Mouse (Mus musculus) forebrain, embryonic 16.5 days (tissue): ENCODE data around the gene Anxa6. TPM values are rescaled to one million over a fixed set of nuclear protein-coding genes. Genes with fewer than 3 reads are reported as not detected.

Experiments used
- ATAC-seq: fragments of 200-750 bp; cut with Nextera tagmentation; 2 replicates; pipeline ENCODE4 v1.8.0; 2017; ENCODE audit warnings: mild to moderate bottlenecking, moderate library complexity
- H3K27ac ChIP-seq: fragments of 300-500 bp; sonication (generic); 2 replicates; pipeline ENCODE4 v1.5.1; 2014; ENCODE audit warnings: low read length, control low read depth
- H3K27me3 ChIP-seq: fragments of 300-500 bp; sonication (generic); replicated peaks from 2 replicates; pipeline ENCODE4 v1.6.1; 2014; ENCODE audit warnings: low read length; ENCODE audit not compliant: control insufficient read depth, insufficient read depth
- H3K36me3 ChIP-seq: fragments of 300-500 bp; sonication (generic); 2 replicates; pipeline ENCODE4 v1.6.1; 2014; ENCODE audit not compliant: control insufficient read depth, insufficient read depth
- H3K4me1 ChIP-seq: fragments of 300-500 bp; sonication (generic); replicated peaks from 2 replicates; pipeline ENCODE4 v1.6.1; 2014; ENCODE audit warnings: low read length; ENCODE audit not compliant: control insufficient read depth, insufficient read depth
- H3K4me2 ChIP-seq: fragments of 300-500 bp; sonication (generic); 2 replicates; pipeline ENCODE4 v1.6.1; 2014; ENCODE audit warnings: mild to moderate bottlenecking, low read length, control low read depth
- H3K4me3 ChIP-seq: fragments of 300-500 bp; sonication (generic); replicated peaks from 2 replicates; pipeline ENCODE4 v1.5.1; 2014; ENCODE audit warnings: mild to moderate bottlenecking, low read length, control low read depth
- H3K9ac ChIP-seq: fragments of 300-500 bp; sonication (generic); replicated peaks from 2 replicates; pipeline ENCODE4 v1.6.1; 2014; ENCODE audit warnings: low read depth, low read length, control low read depth
- H3K9me3 ChIP-seq: fragments of 300-500 bp; sonication (generic); 2 replicates; pipeline ENCODE4 v1.6.1; 2016; ENCODE audit warnings: low read length; ENCODE audit not compliant: control insufficient read depth
- WGBS: fragments of 180-500 bp; shearing (Covaris S2); extraction: QIAGEN DNeasy Blood & Tissue Kit; methylation state at CpG from one replicate; pipeline ENCODE4 v1.1.7; 2014; 5-methylcytosine and 5-hydroxymethylcytosine counted together
- polyA plus RNA-seq: library from polyadenylated mRNA; unstranded; fragments of >200 nt; fragmentation: Nextera tagmentation; extraction: Ambion mirVana; gene quantifications from 2 replicates; pipeline ENCODE4 v1.2.1, GENCODE M21; 2015

The Anxa6 gene
- polyA plus RNA-seq, 1 experiment from 2014 or later = 40.9 TPM

- H3K9me3 ChIP-seq = no peaks in the 10 kb centered on the region
- no peak overlapping the region for H3K27ac ChIP-seq
- peaks cover 9% of the 10 kb centered on the region for H3K36me3 ChIP-seq
- H3K4me1 ChIP-seq = peaks cover 13% of the 10 kb centered on the region
- no peak overlapping the region for H3K4me2 ChIP-seq
- 72% methylated on average over 5 of the region's 5 CpGs for WGBS
- H3K4me3 ChIP-seq = no peak overlapping the region
- H3K9ac ChIP-seq = no peak overlapping the region
- ATAC-seq = no peak
- H3K27me3 ChIP-seq = no peaks in the 10 kb centered on the region
Observed at GRCm38 (mm10) chr11:55012551-55013521, 20.4 kb downstream of the Anxa6 start.

GRCm38 (mm10) chr11:55011440-55011839 is 21.8 kb downstream of the Anxa6 start:
- Histone ChIP-seq H3K4me2 (no peak overlapping the region), H3K27me3 (no peaks in the 10 kb centered on the region), H3K9ac (no peak overlapping the region), H3K4me3 (no peak overlapping the region), H3K9me3 (no peaks in the 10 kb centered on the region), H3K36me3 (peaks cover 9% of the 10 kb centered on the region), H3K27ac (no peak overlapping the region), H3K4me1 (peaks cover 13% of the 10 kb centered on the region)
- 83% methylated on average over 3 of the region's 3 CpGs for WGBS
- no peak for ATAC-seq

- Histone ChIP-seq H3K27me3 (no peaks in the 10 kb centered on the region), H3K4me2 (no peak overlapping the region), H3K27ac (no peak overlapping the region), H3K36me3 (peaks cover 9% of the 10 kb centered on the region), H3K9ac (no peak overlapping the region), H3K9me3 (no peaks in the 10 kb centered on the region), H3K4me3 (no peak overlapping the region), H3K4me1 (no peaks in the 10 kb centered on the region)
- no peak for ATAC-seq
- WGBS = 85% methylated on average over 6 of the region's 6 CpGs
Observed at GRCm38 (mm10) chr11:55008230-55008629, 25.0 kb downstream of the Anxa6 start.

- Histone ChIP-seq H3K4me2 (no peak overlapping the region), H3K9me3 (no peaks in the 10 kb centered on the region; the same call in 1 of the 2 replicates), H3K27me3 (no peaks in the 10 kb centered on the region), H3K36me3 (peaks cover 12% of the 10 kb centered on the region), H3K4me3 (no peak overlapping the region), H3K9ac (no peak overlapping the region), H3K4me1 (no peaks in the 10 kb centered on the region), H3K27ac (no peak overlapping the region)
- no peak for ATAC-seq
- 81% methylated on average over 5 of the region's 5 CpGs for WGBS
Observed at GRCm38 (mm10) chr11:55005684-55006083, 27.6 kb downstream of the Anxa6 start.

GRCm38 (mm10) chr11:55004970-55005502 is 28.2 kb downstream of the Anxa6 start:
- Histone ChIP-seq H3K4me3 (no peak overlapping the region), H3K36me3 (peaks cover 10% of the 10 kb centered on the region), H3K4me2 (no peak overlapping the region), H3K27ac (no peak overlapping the region), H3K9ac (no peak overlapping the region), H3K27me3 (no peaks in the 10 kb centered on the region), H3K9me3 (no peaks in the 10 kb centered on the region; the same call in 1 of the 2 replicates), H3K4me1 (no peaks in the 10 kb centered on the region)
- WGBS = 81% methylated on average over 7 of the region's 7 CpGs
- no peak for ATAC-seq

- WGBS = 25% methylated on average over 2 of the region's 2 CpGs
- no peak for ATAC-seq
Observed at GRCm38 (mm10) chr11:54998708-54999107, 34.5 kb downstream of the Anxa6 start.

GRCm38 (mm10) chr11:54998284-54998683 is 35.0 kb downstream of the Anxa6 start:
- H3K4me3 ChIP-seq = no peak overlapping the region
- H3K27me3 ChIP-seq = no peaks in the 10 kb centered on the region
- 0 out of 2 replicates have a peak, but pooled peaks cover 2% of the 10 kb centered on the region for H3K4me1 ChIP-seq
- ATAC-seq = peak; percentile 78
- no peaks in the 10 kb centered on the region; the same call in 1 of the 2 replicates for H3K9me3 ChIP-seq
- WGBS = 5% methylated on average over 12 of the region's 12 CpGs
- H3K4me2 ChIP-seq = no peak overlapping the region
- peaks cover 10% of the 10 kb centered on the region for H3K36me3 ChIP-seq
- H3K9ac ChIP-seq = no peak overlapping the region
- H3K27ac ChIP-seq = no peak overlapping the region

More at GRCm38 (mm10) chr11:54998708-54999107, 34.5 kb downstream of the Anxa6 start:
- Histone ChIP-seq H3K4me3 (no peak overlapping the region), H3K4me1 (0 out of 2 replicates have a peak, but pooled peaks cover 2% of the 10 kb centered on the region), H3K36me3 (peaks cover 10% of the 10 kb centered on the region), H3K9ac (no peak overlapping the region), H3K4me2 (no peak overlapping the region), H3K27ac (no peak overlapping the region), H3K9me3 (no peaks in the 10 kb centered on the region; the same call in 1 of the 2 replicates), H3K27me3 (no peaks in the 10 kb centered on the region)

- 0 out of 2 replicates have a peak, but pooled peaks cover 2% of the 10 kb centered on the region for H3K4me1 ChIP-seq
- no peaks in the 10 kb centered on the region; the same call in 1 of the 2 replicates for H3K9me3 ChIP-seq
- no peaks in the 10 kb centered on the region for H3K27me3 ChIP-seq
- H3K4me3 ChIP-seq = no peak overlapping the region
- no peak overlapping the region for H3K4me2 ChIP-seq
- 39% methylated on average over 7 of the region's 7 CpGs for WGBS
- no peak for ATAC-seq
- H3K9ac ChIP-seq = no peak overlapping the region
- H3K36me3 ChIP-seq = peaks cover 7% of the 10 kb centered on the region
- H3K27ac ChIP-seq = no peak overlapping the region
Observed at GRCm38 (mm10) chr11:54996176-54996575, 37.1 kb downstream of the Anxa6 start.

- Histone ChIP-seq H3K36me3 (no peaks in the 10 kb centered on the region), H3K27ac (no peak overlapping the region), H3K4me1 (no peaks in the 10 kb centered on the region), H3K9ac (no peak overlapping the region), H3K4me3 (no peak overlapping the region), H3K4me2 (no peak overlapping the region), H3K9me3 (no peaks in the 10 kb centered on the region), H3K27me3 (no peaks in the 10 kb centered on the region)
- ATAC-seq = no peak
Observed at GRCm38 (mm10) chr11:54989920-54990319, 43.3 kb downstream of the Anxa6 start.
